Mouse (Mus musculus): ENCODE measurements at regions not wholly inside any gene's neighbourhood (a gene's known extent, or its start where the extent isn't known, plus 50 kb on each side); places are given as distances from the start of the nearest gene placed in this dataset.

- TF ChIP-seq TBP (IDR thresholded peaks at IDR 0.05; ENCODE audit: low read depth, low read length) (no peak), CHD1 (IDR thresholded peaks at IDR 0.05; ENCODE audit: low read depth, low read length) (no peak), TCF12 (IDR thresholded peaks at IDR 0.05; ENCODE audit: low read depth, low read length) (no peak), MAFK (IDR thresholded peaks at IDR 0.05; ENCODE audit: borderline replicate concordance, low read depth, low read length) (no peak), SMC3 (IDR thresholded peaks at IDR 0.05; ENCODE audit: low read depth, low read length) (no peak), MXI1 (IDR thresholded peaks at IDR 0.05; ENCODE audit: low read depth, low read length) (no peak), GATA1 (IDR thresholded peaks at IDR 0.05; ENCODE audit: low read depth, low read length) (no peak), EP300 (IDR thresholded peaks at IDR 0.05; ENCODE audit: low read depth in 1 of 2, low read length in 2 of 2) (no peak), E2F4 (IDR thresholded peaks at IDR 0.05; ENCODE audit: borderline replicate concordance, low read depth, low read length) (no peak)
- H3K9me3 ChIP-seq (replicated peaks; ENCODE audit: insufficient read depth, low read length) = no peaks in the 10 kb centered on the region
- H3K27me3 ChIP-seq (ENCODE audit: control insufficient read depth in 1 of 2, insufficient read depth in 2 of 2, low read length in 2 of 2) = no peaks in the 10 kb centered on the region
- H3K27ac ChIP-seq (ENCODE audit: control insufficient read depth, low read depth, low read length) = no peak overlapping the region
- no peaks in the 10 kb centered on the region for H3K4me1 ChIP-seq (ENCODE audit: control insufficient read depth in 1 of 2, insufficient read depth in 2 of 2, low read length in 2 of 2)
- no peak for DNase-seq (ENCODE audit: low read depth, low spot score)
- H3K79me2 ChIP-seq (ENCODE audit: control insufficient read depth, insufficient read depth, low read length, poor library complexity) = no peaks in the 10 kb centered on the region
- no peaks in the 10 kb centered on the region for H3K36me3 ChIP-seq (ENCODE audit: control insufficient read depth in 1 of 2, insufficient read depth in 2 of 2, low read length in 2 of 2)
- no peak overlapping the region for H3K4me3 ChIP-seq (ENCODE audit: control insufficient read depth in 1 of 2, insufficient read depth in 1 of 2, low read depth in 2 of 2, low read length in 2 of 2)
- no peak overlapping the region for H3K9ac ChIP-seq (ENCODE audit: control insufficient read depth, low read depth, low read length, poor library complexity, severe bottlenecking)
Observed at GRCm38 (mm10) chr16:5534385-5534784, 278.6 kb upstream of the Eef2kmt start.

- no peaks in the 10 kb centered on the region for H3K9me3 ChIP-seq (replicated peaks; ENCODE audit: insufficient read depth, low read length)
- no peak for DNase-seq (ENCODE audit: low read depth, low spot score)
- no peak overlapping the region for H3K27ac ChIP-seq (ENCODE audit: control insufficient read depth, low read depth, low read length)
- TF ChIP-seq GATA1 (IDR thresholded peaks at IDR 0.05; ENCODE audit: low read depth, low read length) (no peak), MAX (IDR thresholded peaks at IDR 0.05; ENCODE audit: low read length) (no peak), MXI1 (IDR thresholded peaks at IDR 0.05; ENCODE audit: low read depth, low read length) (no peak), MYB (IDR thresholded peaks at IDR 0.05; ENCODE audit: low read depth, low read length) (no peak), TAL1 (IDR thresholded peaks at IDR 0.05; ENCODE audit: low read length) (no peak), POLR2AphosphoS5 (IDR thresholded peaks at IDR 0.05; ENCODE audit: borderline replicate concordance, low read depth, low read length) (no peak)
- no peaks in the 10 kb centered on the region for H3K4me1 ChIP-seq (ENCODE audit: control insufficient read depth in 1 of 2, insufficient read depth in 2 of 2, low read length in 2 of 2)
- H3K36me3 ChIP-seq (ENCODE audit: control insufficient read depth in 1 of 2, insufficient read depth in 2 of 2, low read length in 2 of 2) = no peaks in the 10 kb centered on the region
- H3K27me3 ChIP-seq (ENCODE audit: control insufficient read depth in 1 of 2, insufficient read depth in 2 of 2, low read length in 2 of 2) = no peaks in the 10 kb centered on the region
- no peak overlapping the region for H3K9ac ChIP-seq (ENCODE audit: control insufficient read depth, low read depth, low read length, poor library complexity, severe bottlenecking)
- H3K79me2 ChIP-seq (ENCODE audit: control insufficient read depth, insufficient read depth, low read length, poor library complexity) = no peaks in the 10 kb centered on the region
- no peak overlapping the region for H3K4me3 ChIP-seq (ENCODE audit: control insufficient read depth in 1 of 2, insufficient read depth in 1 of 2, low read depth in 2 of 2, low read length in 2 of 2)
Observed at GRCm38 (mm10) chr16:5532281-5532680, 276.5 kb upstream of the Eef2kmt start.

GRCm38 (mm10) chr16:5529823-5530222 is 274.0 kb upstream of the Eef2kmt start:
- Histone ChIP-seq H3K27ac (ENCODE audit: control insufficient read depth, low read depth, low read length) (no peak overlapping the region), H3K9me3 (replicated peaks; ENCODE audit: insufficient read depth, low read length) (no peaks in the 10 kb centered on the region), H3K4me1 (ENCODE audit: control insufficient read depth in 1 of 2, insufficient read depth in 2 of 2, low read length in 2 of 2) (no peaks in the 10 kb centered on the region), H3K27me3 (ENCODE audit: control insufficient read depth in 1 of 2, insufficient read depth in 2 of 2, low read length in 2 of 2) (no peaks in the 10 kb centered on the region), H3K4me3 (ENCODE audit: control insufficient read depth in 1 of 2, insufficient read depth in 1 of 2, low read depth in 2 of 2, low read length in 2 of 2) (no peak overlapping the region), H3K79me2 (ENCODE audit: control insufficient read depth, insufficient read depth, low read length, poor library complexity) (no peaks in the 10 kb centered on the region), H3K36me3 (ENCODE audit: control insufficient read depth in 1 of 2, insufficient read depth in 2 of 2, low read length in 2 of 2) (no peaks in the 10 kb centered on the region), H3K9ac (ENCODE audit: control insufficient read depth, low read depth, low read length, poor library complexity, severe bottlenecking) (no peak overlapping the region)
- TF ChIP-seq UBTF (IDR thresholded peaks at IDR 0.05; ENCODE audit: borderline replicate concordance, insufficient read depth, low read depth, low read length) (no peak), MYB (IDR thresholded peaks at IDR 0.05; ENCODE audit: low read depth, low read length) (no peak), MAX (IDR thresholded peaks at IDR 0.05; ENCODE audit: low read length) (no peak), JUND (IDR thresholded peaks at IDR 0.05; ENCODE audit: low read depth, low read length) (no peak), POLR2AphosphoS2 (IDR thresholded peaks at IDR 0.05; ENCODE audit: low read length) (no peak), ZKSCAN1 (IDR thresholded peaks at IDR 0.05; ENCODE audit: low read depth, low read length) (no peak), GABPA (IDR thresholded peaks at IDR 0.05; ENCODE audit: low read depth, low read length) (no peak), SMC3 (IDR thresholded peaks at IDR 0.05; ENCODE audit: low read depth, low read length) (no peak), KAT2A (conservative IDR thresholded peaks at IDR 0.05; ENCODE audit: low read depth, low read length) (no peak), CHD1 (IDR thresholded peaks at IDR 0.05; ENCODE audit: low read depth, low read length) (no peak), HCFC1 (IDR thresholded peaks at IDR 0.05; ENCODE audit: low read depth, low read length) (no peak)
- no peak for DNase-seq (ENCODE audit: low read depth, low spot score)
